Mouse (Mus musculus): Measurements from ENCODE around the gene Gm45213.
"Not testable (repeated sequence)": the region's sequence is repeated elsewhere in the genome, so short reads cannot be mapped to it uniquely, and the experiment has no call there.

Gm45213 gene

DNA sequence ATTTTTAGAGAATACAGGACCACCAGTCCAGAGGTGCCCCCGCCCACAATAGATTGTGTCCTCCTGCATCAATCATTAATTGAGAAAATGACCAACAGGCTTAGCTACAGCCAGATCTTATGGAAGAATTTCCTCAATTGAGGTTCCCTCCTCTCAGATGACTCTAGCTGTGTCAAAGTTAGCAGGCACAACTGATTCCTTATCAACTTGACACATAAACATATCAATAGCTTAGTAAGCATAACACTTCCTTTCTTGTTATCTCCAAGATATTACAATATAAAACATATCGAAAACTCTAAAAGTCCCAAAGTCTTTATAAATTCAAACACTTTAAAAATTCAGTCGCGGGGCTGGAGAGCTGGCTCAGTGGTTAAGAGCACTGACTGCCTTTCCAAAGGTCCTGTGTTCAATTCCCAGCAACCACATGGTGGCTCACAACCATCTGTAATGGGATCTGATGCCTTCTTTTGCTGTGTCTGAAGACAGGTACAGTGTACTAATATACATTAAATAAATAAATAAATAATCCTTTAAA, 10.6 kb downstream of the Gm45213 start:
- DNase-seq = no peak

GRCm38 (mm10) chr7:66055356-66055755, 12.0 kb downstream of the Gm45213 start:
- not testable (repeated sequence) for DNase-seq

GRCm38 (mm10) chr7:66058703-66059102, 15.3 kb downstream of the Gm45213 start, which contains the start of gene Snrpa1:
Gene Snrpa1, plus strand, starts transcription at chr7:66059003.
- DNase-seq = no peak

DNA sequence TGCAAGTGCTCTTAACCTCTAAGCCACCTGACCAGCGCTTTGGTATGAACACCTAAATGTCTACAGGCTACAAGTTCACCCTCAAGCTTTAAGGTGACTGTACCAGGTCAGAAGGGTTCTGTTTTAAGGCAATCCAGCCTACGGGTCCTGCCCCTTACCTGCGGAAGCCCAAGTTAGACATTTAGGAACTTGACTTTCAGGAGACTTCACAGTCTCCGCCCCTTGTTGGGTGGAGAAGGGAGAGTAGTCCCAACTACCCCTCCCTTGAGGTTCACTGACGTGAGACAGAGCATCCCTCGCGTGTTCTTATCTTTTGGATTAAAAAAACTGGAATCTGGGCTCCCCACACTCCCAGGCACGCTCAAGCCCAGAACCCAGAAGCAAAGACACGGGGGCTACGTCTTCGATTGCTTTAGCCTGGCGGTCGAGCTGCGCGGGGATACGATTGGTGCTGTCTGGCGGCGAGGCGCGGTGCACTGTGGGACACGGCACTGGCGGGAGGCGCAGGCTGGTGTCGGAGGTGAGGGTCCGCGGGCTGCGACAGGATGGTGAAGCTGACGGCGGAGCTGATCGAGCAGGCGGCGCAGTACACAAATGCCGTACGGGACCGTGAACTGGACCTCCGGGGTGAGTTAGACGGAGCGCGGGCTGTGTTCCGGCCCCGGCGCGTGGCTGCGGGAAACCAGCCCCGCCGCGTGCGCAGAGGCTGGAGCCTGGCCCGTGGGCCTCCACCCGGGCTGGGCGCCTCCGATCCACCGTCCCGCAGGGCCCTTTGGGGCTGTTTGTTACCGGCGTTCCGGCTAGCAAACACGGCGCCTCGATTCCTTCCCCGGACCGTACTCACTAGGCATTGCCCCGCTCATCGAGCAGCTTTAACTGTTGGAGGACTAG, 16.9 kb downstream of the Gm45213 start:
- peak; percentile 94 for DNase-seq

DNA sequence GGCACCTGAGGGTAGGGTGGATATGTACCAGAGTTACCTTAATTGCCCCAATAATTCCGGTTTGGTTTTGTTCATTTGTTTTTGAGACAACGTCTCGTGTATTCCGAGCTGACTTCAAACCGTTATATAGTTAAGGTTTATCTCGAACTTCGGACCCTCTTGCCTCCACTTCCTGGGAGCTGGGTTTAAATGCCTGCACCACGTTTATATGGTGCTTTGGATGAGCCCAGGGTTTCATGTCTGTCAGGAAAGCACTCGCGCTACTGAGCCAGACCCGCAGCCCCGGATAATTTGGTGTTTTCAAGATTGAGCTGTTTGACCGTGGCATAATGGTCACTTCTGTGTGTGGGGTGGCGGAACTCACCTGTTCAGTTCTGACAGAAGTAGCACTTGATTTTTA, 17.7 kb downstream of the Gm45213 start:
- DNase-seq = no peak

DNA sequence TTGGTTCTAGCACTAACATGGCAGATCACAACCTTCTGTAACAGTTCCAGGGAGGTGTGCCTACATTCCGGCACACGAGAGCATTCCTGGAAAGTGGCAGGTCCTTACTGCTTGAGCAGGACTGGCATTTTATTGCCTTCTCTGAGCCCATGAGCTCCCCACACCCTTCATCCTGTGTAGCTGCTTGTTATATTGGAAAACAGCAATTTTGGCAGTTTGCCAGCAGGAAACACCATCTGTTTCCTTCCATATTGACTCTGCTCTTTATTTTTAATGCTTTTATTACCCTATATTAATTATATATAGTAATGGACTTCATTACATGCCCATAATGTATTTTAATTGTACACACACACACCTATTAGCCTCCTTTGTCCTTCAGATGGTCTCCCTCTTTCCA, 33.0 kb downstream of the Gm45213 start:
- peak; percentile 32 for DNase-seq

GRCm38 (mm10) chr7:66079364-66080230, 36.2 kb downstream of the Gm45213 start, which contains the start of gene Selenos:
Gene Selenos, plus strand, starts transcription at chr7:66079649.
- peak; percentile 97 for DNase-seq

GRCm38 (mm10) chr7:66080231-66080613, 36.8 kb downstream of the Gm45213 start:
- peak; percentile 18 for DNase-seq

DNA sequence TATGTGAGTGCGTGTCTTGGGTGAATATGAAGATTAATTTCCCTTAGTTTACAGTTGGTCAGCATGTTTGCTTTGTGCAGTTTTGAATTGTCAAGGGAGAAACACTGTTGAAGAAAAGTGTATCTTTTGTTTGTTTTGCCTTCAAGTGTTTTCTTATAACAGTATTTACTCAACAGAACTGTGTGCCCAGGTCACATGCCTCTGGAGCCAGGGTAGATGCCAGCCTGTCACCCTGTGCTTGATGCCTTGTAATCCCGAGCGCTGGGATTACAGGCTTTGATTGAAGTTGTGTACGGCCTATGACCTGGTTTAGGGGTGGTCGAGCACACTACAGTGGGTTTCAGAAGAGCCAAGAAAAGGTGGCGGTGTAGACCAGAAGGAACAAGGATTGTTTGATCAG, 40.4 kb downstream of the Gm45213 start:
- DNase-seq = no peak

GRCm38 (mm10) chr7:66084546-66084945, 41.1 kb downstream of the Gm45213 start:
- DNase-seq = no peak

- no peak for DNase-seq
These were observed 44.2 kb downstream of the Gm45213 start for GRCm38 (mm10) chr7:66087652-66088051.

- DNase-seq = no peak
These were observed 44.7 kb downstream of the Gm45213 start for GRCm38 (mm10) chr7:66088077-66088476.

- no peak for DNase-seq
These were observed 47.3 kb downstream of the Gm45213 start for GRCm38 (mm10) chr7:66090676-66091190.

DNA sequence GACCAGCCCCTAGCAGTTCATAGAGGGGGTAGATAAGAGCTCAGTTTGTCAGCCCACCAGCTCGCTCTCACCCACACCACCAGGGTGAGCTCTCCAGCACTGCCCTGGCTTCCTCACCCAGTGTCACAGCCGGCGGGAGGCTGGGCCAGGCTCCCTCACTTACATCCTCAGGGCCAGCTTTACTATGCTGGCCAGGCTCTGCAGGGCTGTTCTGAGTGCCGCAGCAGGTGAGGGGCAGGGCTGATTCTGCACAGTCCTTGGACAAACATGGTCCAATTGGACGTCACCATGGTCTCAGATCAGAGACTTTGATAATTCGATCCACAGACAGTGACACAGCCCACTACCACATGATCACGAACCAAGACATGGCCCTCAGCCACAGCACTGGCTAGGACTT, 48.2 kb downstream of the Gm45213 start:
- no peak for DNase-seq

DNA sequence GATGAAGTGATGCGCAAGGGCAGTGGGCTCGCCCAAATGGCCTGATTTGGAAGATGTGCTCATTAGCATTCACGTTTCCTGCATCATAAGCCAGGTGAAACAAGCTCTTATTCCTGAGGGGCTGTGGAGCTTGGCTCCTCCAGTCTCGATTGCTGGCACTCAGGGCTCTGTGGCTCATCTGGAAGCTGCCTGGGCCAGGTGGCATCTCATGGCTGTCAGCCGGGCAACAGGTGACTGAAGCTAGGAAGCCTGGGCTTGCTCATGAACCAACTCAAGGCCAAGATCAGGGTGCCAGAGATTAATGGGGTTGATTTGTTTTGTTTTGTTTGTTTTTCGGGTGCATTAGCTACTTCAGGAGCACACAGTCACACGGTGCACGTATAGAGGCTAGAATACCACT, 49.3 kb downstream of the Gm45213 start:
- DNase-seq = no peak

DNA sequence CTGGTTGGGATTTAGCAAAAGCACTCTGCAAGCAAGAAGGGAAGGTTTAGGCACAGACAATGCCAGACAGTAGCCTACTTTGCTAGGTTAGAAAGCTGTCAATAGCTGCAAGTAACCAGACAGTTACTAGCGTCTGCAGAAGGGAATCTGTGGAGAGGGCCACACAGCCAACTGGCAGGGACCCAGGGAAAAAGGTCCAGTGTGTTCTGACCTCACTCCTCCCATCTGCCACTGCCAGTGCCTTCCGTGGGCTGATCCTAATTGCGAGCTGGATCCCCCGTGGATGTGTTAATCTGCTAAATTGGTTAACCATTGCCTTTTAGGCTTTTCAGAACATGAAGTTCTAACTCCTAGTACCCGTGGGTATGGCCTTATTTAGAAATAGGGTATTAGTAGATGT, 50.7 kb downstream of the Gm45213 start:
- no peak for DNase-seq

DNA sequence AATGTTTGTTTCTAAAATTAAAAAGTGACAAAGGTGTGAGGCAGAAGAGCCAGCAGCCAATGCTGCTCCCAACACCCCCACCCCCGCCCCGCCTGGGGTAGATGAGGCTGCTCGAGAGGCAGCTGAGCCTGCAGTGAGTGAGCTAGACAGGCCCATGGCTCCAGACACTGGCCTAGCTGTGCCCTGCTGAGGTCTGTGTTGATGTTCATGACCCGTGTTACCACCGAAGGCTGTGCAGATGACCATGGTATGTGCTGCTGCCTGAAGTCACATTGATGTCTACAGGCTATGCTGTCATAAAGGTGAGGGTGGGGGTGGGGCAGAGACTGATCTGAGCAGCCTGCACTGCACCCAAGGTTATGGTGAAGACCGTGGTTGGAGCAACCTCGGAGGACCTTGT, 55.4 kb downstream of the Gm45213 start:
- DNase-seq = no peak

- DNase-seq = peak; percentile 22
These were observed 58.5 kb downstream of the Gm45213 start for GRCm38 (mm10) chr7:66101866-66102265.

DNA sequence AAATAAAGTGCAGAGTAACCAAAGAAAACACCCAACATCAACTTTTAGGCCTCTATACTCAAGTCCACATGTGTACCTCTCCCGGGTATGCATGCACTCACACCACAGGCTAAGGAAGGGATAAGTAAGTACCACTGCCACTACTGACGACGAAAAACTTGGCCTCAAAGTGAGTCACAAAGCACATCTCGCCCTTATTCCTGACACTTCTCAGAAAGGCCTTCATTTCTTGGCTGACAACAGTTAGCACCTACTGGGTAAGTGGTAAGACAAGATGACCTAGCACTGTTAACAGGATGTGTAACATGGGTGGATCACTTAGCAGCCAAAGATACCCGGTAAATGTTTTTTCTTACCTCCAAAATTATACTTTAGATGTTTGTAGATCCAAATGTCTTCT, 61.1 kb downstream of the Gm45213 start:
- no peak for DNase-seq

GRCm38 (mm10) chr7:66105771-66106170, 62.4 kb downstream of the Gm45213 start:
- no peak for DNase-seq

DNA sequence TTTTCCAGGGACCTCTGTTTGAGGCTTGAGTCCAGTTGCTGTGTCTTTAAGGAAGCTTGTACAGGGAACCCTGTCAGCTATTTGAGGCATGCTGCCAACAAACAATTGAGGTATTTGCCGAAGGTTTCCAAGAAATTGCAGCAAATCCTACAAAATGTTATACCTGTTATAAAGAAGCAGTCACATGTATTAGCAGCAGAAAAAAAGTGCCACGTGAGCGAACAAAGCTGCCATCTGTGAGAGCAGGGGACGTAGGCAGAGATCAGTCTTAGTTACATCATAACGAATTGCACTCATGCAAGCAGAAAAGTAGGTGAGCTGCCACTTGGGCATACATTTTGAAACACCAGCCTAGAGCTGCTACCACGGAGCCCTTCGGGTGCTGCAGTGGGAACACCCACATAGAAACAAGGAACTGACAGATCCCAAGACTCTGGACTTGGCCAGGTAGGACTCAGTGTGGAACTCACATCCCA, 63.2 kb downstream of the Gm45213 start:
- no peak for DNase-seq

- DNase-seq = no peak
These were observed 63.8 kb downstream of the Gm45213 start for GRCm38 (mm10) chr7:66107206-66107605.

DNA sequence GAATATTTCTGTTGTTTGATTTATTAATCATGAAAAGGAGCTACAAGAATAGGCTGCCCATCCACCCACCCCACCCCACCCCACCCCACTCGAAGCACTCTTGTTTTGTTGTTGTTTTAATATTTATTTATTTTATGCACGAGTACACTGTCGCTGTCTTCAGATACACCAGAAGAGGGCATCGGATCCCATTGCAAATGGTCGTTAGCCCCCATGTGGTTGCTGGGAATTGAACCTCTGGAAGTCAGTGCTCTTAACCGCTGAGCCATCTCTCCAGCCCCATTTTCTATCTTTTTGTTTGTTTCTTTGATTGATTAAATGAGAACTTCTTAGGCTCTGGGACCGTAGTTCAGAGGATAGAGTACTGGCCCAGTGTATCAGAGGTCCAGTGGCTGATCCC, 64.5 kb downstream of the Gm45213 start:
- peak; percentile 56 for DNase-seq
